Mouse (Mus musculus) thymus, postnatal 10 days (tissue): ENCODE data around the gene Lysmd3.
A peak's percentile ranks its signal among the peaks of the same experiment; 100 is the strongest.

Source experiments
- DNase-seq, 2 experiments: peaks; one replicate each; pipeline ENCODE4 v3.0.0; 2021; ENCODE audit warnings: low spot score in 2 of 2

Gene Lysmd3

DNA sequence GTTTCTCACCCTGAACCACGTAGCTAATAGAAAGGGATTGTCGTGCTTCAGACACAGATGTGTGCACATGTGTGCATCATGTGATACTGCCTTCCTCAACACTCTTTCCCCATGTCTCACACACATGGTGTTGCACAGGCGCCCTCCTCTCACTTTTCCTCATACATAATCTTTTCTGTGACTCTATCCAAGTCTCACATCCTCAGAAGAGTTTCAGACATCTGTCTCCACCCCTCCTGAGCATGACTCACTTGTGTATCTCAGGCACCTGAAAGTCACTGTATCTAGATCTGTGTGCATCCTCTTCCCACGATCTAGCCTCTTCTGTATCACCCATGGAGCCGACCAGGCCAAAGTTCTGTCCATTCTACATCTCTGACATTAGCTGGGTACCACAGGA, 10.2 kb downstream of the Lysmd3 start:
- no peak for DNase-seq

- DNase-seq: no peak
Observed at GRCm38 (mm10) chr13:81675333-81675732, 17.9 kb downstream of the Lysmd3 start.

- no peak for DNase-seq
Observed at GRCm38 (mm10) chr13:81683107-81683506, 25.6 kb downstream of the Lysmd3 start.

DNA sequence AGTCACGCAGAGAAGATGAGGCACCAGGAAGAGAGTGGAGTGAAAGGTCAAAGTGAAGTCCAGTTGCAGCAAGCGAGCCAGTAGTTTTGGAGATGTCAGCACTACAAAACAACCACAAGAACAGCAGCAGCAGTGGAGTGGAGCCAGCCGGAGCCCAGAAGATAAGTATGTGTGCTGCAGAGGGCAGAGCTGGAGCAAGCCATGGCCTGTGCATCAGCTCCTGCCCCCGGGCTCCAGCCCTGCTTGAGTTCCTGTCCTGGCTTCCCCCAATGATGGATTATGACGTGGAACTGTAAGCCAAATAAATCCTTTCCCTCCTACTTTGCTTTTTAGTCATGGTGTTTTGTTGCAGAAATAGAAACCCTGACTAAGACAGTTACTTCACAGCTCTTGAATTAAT, 26.8 kb downstream of the Lysmd3 start:
- DNase-seq: no peak

GRCm38 (mm10) chr13:81684884-81685283, 27.4 kb downstream of the Lysmd3 start:
- no peak for DNase-seq

- no peak for DNase-seq
Observed at GRCm38 (mm10) chr13:81689587-81689986, 32.1 kb downstream of the Lysmd3 start.

DNA sequence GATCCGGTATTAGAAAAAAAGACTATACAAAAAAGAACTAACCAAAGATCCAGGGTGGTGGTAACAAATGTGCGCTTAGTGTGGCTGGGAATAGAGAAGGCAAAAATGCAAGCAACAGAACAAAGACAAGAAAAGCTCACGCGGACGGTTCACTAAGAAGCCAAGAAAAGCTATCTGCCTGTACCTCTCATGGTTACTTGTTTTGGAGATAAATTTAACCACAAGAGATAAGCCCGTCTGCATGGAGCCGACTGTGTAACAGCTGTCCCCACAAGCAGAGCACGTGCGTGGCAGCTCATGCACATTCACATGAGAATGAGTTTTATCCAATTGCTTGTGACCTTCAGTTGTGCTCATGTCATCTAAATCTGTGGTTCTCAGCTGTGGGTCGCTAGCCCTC, 33.0 kb downstream of the Lysmd3 start:
- peak in 1 of 2 experiments; percentile 16 for DNase-seq

GRCm38 (mm10) chr13:81691606-81692005, 34.1 kb downstream of the Lysmd3 start:
- DNase-seq: no peak

GRCm38 (mm10) chr13:81694446-81694845, 37.0 kb downstream of the Lysmd3 start:
- DNase-seq: no peak

GRCm38 (mm10) chr13:81703148-81703547, 45.7 kb downstream of the Lysmd3 start:
- no peak for DNase-seq

DNA sequence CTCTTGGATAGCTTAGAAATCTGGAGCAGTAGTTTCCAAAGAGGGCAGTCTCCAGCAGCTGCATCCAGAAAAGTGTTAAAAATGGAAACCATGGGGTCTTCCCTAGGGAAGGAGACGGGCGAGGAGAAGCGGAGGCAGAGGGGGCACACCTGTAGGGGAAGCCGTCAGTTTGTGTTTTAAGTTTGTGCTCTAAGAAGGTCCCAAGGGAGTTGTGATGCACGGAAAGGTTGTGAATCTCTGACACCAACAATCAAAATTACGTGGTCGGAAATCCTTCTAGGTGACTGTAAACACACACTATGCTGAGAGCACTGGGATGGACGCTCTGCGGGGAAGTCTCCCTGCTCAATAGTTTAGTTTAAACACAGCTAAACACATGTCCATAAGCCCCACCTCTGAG, 46.2 kb downstream of the Lysmd3 start:
- DNase-seq: no peak

- DNase-seq: no peak
Observed at GRCm38 (mm10) chr13:81706311-81706710, 48.8 kb downstream of the Lysmd3 start.

DNA sequence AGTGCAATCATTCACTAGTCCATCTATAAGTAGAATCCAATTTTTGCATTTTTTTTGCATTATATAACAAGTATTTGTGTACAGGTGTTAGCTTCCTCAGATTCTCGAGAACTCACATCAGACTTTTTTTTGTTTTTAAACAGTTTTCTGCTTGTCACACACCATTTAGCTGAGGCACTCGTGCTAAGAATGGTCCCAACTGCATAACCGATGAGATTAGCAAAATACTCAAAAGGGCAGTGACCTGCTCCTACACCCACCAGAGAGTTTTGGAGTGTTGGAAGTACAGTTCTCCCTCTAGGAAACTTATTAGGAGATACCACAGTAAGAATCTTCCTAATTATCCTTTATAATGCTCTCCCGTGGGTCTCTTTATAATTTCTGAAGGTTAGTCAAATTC, 52.3 kb downstream of the Lysmd3 start:
- DNase-seq: no peak

DNA sequence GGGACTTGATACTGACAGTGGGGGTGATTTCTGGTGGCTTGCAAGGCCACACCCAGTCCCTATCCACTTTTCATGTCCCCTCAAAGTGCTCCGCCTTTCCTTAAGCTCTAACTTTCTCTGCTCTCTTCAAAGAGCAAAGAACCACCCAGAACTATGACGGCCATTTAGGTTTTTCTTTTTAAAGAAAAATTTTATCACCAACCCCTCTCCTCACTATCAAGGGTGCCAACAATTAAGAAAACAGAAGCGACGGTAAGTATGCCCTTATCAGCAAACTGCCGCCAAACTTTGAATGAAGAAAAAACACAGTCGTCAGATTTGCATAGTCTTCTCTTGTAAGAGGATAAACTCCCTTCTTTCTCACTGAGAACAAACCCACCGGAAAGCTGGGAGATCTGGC, 52.8 kb downstream of the Lysmd3 start:
- no peak for DNase-seq

DNA sequence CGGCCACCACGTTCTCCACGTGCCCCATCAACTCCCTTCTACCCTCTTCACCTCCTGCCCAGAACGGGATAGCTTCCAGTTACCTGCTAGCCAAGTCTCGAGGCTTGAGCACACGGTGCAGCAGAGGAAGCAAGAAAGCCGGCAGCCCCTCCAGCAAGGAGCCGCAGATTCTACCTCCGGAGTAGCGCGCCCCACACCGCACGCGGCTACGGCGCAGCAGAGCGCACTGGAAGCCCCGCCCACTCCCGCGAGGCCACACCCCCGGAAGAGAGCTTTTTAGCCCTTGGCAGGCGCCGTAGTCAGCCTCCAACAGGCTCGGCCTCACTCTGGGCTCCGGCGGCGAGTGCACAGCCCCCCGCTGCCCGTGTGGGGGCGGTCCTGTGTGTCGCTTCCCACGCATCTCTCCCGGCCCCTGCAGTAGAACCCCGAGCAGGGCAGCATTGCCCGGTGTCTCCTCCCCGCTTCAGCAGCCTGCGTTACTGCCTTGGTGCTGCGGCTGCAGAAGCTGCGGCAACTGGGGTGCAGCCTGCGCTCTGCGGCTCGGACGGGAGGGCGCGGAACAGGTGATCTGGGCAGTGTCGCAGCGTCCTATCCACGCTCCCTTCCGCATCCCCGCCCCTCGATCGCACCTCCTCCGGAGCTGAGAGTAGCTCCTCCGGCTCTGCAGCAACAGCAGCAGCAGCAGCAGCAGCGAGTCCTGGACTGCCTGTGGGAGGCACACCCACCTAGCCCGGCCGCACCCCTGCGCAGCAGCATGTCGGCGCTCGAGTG, 53.5 kb downstream of the Lysmd3 start, which contains the start of the genes Polr3g and Mblac2:
Gene Polr3g, minus strand, starts transcription at position 239 of the 771 bp plus-strand sequence.
Gene Mblac2, plus strand, starts transcription at position 567 of the 771 bp plus-strand sequence.
- peak; percentile 97 to 99 for DNase-seq

GRCm38 (mm10) chr13:81711546-81712371, 54.3 kb downstream of the Lysmd3 start:
- DNase-seq: peak; percentile 22 to 44

GRCm38 (mm10) chr13:81713896-81714295, 56.4 kb downstream of the Lysmd3 start:
- DNase-seq: no peak
